Mouse (Mus musculus) liver, embryonic 14.5 days (tissue): ENCODE results near the gene Dusp28.

Experiments used
- CTCF ChIP-seq: IDR thresholded peaks from 2 replicates; pipeline ENCODE4 v1.5.1; 2016; ENCODE audit warnings: antibody characterized with exemption, low read depth, control low read depth
- EP300 ChIP-seq: IDR thresholded peaks from 2 replicates; pipeline ENCODE4 v1.6.1; 2016; ENCODE audit warnings: antibody characterized with exemption, low read depth

DNA sequence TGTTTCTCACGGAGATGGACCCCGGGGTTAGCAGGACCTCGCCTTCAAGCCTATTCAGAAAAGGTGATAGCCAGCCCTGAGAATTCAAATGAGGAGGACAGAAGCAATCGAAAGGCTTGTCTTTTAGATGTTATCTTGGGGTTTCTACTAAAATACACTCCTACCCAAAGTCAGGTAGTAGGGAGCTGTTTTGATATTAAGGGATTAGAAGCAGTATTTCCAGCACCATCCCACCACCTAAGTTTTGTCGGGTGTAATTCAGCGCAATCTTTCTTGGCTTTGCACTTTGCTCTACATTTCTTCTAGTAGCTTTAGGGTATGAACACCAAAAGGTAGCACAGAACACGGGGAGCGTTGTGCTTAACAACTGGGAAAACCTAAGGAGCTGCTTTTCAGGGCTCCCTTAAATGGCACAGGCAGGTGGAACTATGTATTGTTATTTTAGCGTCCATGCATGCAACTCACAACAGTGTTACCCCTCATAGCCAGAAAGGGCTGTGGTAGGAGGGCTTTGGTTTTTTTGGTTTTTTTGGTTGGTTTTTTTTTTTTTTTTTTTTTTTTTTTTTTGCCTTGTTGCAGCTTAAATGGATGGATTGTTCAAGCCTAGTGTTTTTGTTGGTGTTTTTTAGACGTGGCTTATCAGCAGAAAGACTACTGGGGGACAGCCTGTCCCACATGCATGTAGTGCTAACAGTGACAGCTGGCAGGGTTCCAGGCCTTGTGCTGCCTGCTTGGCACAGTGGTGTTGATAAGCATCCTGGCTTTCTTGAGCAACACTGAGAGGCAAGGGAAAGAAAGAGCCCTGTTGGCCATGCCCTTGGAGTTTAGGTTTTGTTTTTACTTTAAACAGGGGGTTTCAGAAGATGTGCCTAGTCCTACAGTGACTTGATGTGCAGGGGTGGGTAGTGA, 28.5 kb downstream of the Dusp28 start:
- no peak for TF ChIP-seq CTCF
- TF ChIP-seq EP300 = peak; percentile 39; the same call in 1 of the 2 replicates
